Mouse (Mus musculus) thymus, adult 2 months (tissue): ENCODE results near the gene Rps26. TPM values are rescaled to one million over a fixed set of nuclear protein-coding genes. Genes with fewer than 3 reads are reported as not detected.

Experiments
- DNase-seq: peaks from one replicate; pipeline ENCODE4 v3.0.0; 2021
- H3K27ac ChIP-seq: fragments of 200-500 bp; 2 replicates; pipeline ENCODE4 v1.5.1; 2012; ENCODE audit warnings: low read length, control low read depth; ENCODE audit not compliant: control insufficient read depth, insufficient read depth
- H3K27me3 ChIP-seq: fragments of 200-500 bp; 2 replicates; pipeline ENCODE4 v1.6.1; 2012; ENCODE audit warnings: mild to moderate bottlenecking, low read length, moderate library complexity, mixed read lengths; ENCODE audit not compliant: control insufficient read depth, insufficient read depth
- H3K36me3 ChIP-seq: fragments of 200-500 bp; 2 replicates; pipeline ENCODE4 v1.6.1; 2012; ENCODE audit warnings: mild to moderate bottlenecking, low read length, moderate library complexity; ENCODE audit not compliant: control insufficient read depth, insufficient read depth
- H3K4me1 ChIP-seq: fragments of 200-500 bp; replicated peaks from 2 replicates; pipeline ENCODE4 v1.6.1; 2012; ENCODE audit warnings: low read length; ENCODE audit not compliant: control insufficient read depth, insufficient read depth
- H3K4me3 ChIP-seq: fragments of 200-500 bp; 2 replicates; pipeline ENCODE4 v1.5.1; 2012; ENCODE audit warnings: mild to moderate bottlenecking, low read length, control low read depth, moderate library complexity; ENCODE audit not compliant: control insufficient read depth, insufficient read depth
- CTCF ChIP-seq: fragments of 200-500 bp; IDR thresholded peaks from 2 replicates; pipeline ENCODE4 v1.5.1; 2012; ENCODE audit warnings: mild to moderate bottlenecking, control low read depth, low read length, moderate library complexity, borderline replicate concordance; ENCODE audit not compliant: control insufficient read depth, poor library complexity, insufficient read depth; ENCODE audit errors: extremely low read depth
- POLR2A ChIP-seq: fragments of 200-500 bp; IDR thresholded peaks from 2 replicates; pipeline ENCODE4 v1.6.1; 2012; ENCODE audit warnings: mild to moderate bottlenecking, low read length, control low read depth, moderate library complexity; ENCODE audit not compliant: control insufficient read depth, poor library complexity, insufficient read depth; ENCODE audit errors: extremely low read depth
- WGBS: fragments of 180-500 bp; shearing (Covaris S2); methylation state at CpG from one replicate; pipeline ENCODE4 v1.1.7; 2018; 5-methylcytosine and 5-hydroxymethylcytosine counted together
- polyA plus RNA-seq: library from polyadenylated mRNA; depleted of rRNA; stranded (reverse); fragments of >200 nt; gene quantifications from 2 replicates; pipeline ENCODE4 v1.2.3, GENCODE M21; 2012

The Rps26 gene
- polyA plus RNA-seq, 1 experiment: 1,135 TPM

DNA sequence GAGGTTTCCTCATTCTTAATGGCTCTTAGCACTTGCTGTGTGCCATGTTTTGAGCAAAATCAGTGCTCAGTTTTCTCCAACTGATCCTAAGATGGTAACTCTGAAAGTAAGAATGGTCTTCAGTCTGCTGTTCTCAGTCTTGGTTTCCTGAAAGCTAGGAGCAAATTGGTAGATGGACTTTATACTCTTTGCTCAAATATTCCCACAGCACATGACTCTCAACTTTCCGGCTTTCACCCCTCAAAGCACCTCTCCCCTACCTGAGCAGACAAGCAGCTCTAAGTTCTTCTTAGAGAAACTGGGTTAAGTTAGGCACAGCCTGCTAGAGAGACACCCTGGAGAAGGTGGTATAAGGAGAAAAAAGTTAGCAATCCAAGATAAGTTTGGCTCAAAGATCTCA, 30.2 kb upstream of the Rps26 start:
- DNase-seq: no peak
- 100% methylated on average over 1 of the region's 1 CpGs for WGBS
- TF ChIP-seq POLR2A (no peak), CTCF (no peak)
- H3K4me3 ChIP-seq: no peak overlapping the region
- no peaks in the 10 kb centered on the region for H3K36me3 ChIP-seq
- H3K27ac ChIP-seq: no peak overlapping the region
- H3K4me1 ChIP-seq: no peaks in the 10 kb centered on the region
- H3K27me3 ChIP-seq: no peaks in the 10 kb centered on the region

DNA sequence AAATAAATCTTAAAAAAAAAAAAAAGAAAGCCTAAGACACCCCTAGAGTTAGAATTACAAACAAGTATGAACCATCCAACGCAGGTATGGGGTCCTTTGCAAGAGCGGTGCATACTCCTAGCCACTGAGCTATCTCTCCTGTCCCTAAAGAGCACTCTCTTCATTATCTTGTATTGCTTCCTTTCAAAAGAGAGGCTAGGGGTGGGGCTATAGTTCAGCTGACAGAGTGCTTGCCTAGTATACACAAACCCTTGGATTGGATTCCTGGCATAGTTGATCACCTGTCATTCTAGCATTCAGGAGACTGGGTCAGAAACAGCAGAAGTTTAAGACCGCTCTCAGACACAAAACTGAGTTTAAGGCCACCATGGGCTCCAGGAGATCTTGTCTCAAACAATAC, 28.7 kb upstream of the Rps26 start:
- no peaks in the 10 kb centered on the region for H3K36me3 ChIP-seq
- TF ChIP-seq CTCF (no peak), POLR2A (no peak)
- H3K4me3 ChIP-seq: no peak overlapping the region
- no peak overlapping the region for H3K27ac ChIP-seq
- 88% methylated on average over 3 of the region's 3 CpGs for WGBS
- DNase-seq: no peak
- H3K4me1 ChIP-seq: no peaks in the 10 kb centered on the region
- no peaks in the 10 kb centered on the region for H3K27me3 ChIP-seq

DNA sequence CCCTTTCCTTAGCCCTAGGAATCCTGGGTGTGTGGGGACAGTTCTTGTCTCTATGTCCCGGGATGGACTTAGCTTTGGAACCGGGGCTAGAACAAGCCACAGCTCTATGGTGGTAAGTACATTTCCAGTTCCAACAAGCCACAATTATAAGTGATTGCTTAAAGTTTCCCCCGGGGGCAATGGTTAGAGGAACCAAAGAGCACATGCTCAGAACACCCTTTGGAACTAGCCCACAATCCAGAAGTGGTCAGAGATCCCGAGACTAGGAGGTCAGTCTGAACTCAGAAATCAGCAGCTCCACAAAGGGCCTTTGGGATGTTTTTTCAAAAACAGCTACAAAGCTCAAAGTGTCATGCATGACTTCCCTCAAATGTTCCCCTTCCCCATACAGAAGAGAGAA, 27.3 kb upstream of the Rps26 start:
- no peak for DNase-seq
- Histone ChIP-seq H3K4me3 (no peak overlapping the region), H3K27ac (no peak overlapping the region), H3K4me1 (no peaks in the 10 kb centered on the region), H3K36me3 (no peaks in the 10 kb centered on the region), H3K27me3 (no peaks in the 10 kb centered on the region)
- 68% methylated on average over 4 of the region's 4 CpGs for WGBS
- TF ChIP-seq POLR2A: no peak
- no peak for TF ChIP-seq CTCF

DNA sequence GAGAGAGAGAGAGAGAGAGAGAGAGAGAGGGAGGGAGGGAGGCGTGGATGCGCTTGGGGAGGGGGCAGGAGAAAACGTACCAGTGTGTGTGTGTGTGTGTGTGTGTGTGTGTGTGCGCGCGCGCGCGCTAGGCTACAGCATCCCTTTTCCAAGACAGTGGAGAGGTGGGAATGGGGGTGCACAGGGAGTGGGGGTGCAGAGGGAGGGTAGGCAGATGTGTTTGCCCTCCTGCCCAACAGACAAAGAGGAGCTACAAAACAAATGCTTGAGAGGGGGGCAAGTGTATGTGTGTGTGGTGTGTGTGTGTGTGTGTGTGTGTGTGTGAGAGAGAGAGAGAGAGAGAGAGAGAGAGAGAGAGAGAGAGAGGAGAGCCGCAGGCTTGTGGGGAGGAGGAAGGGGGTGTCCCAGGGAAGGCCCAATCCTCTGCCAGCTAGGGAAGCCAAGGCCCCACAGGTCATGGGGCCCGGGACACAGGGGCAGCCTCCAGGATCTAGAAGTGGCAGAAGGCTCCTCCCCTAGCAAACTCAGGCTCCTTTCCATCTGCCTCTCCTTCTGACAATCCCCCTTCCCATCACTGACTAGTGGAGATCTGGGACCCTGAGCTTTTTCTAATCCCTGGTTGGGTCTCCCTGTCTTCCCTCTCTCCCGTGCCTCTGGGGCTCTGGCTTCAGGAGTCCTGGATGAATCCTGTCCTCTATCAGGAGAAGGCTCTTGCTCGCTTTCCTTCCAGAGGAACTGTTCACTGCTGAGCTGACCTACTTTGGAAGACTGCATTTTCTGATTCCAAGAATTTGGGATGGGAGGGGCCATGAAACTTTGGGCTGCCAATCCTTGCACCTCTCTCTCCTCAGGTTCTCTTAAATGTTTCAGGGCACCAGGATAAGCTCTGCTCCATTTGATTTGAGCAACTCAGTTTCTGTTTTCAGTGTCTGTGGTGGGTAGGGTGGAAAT, 19.9 kb upstream of the Rps26 start:
- TF ChIP-seq POLR2A: no peak
- no peak for TF ChIP-seq CTCF
- 16% methylated on average over 12 of the region's 13 CpGs for WGBS
- no peaks in the 10 kb centered on the region for H3K36me3 ChIP-seq
- no peak overlapping the region for H3K27ac ChIP-seq
- peak overlapping the region; percentile 45 for H3K4me3 ChIP-seq
- no peaks in the 10 kb centered on the region for H3K27me3 ChIP-seq
- H3K4me1 ChIP-seq: peaks cover 14% of the 10 kb centered on the region
- DNase-seq: no peak

DNA sequence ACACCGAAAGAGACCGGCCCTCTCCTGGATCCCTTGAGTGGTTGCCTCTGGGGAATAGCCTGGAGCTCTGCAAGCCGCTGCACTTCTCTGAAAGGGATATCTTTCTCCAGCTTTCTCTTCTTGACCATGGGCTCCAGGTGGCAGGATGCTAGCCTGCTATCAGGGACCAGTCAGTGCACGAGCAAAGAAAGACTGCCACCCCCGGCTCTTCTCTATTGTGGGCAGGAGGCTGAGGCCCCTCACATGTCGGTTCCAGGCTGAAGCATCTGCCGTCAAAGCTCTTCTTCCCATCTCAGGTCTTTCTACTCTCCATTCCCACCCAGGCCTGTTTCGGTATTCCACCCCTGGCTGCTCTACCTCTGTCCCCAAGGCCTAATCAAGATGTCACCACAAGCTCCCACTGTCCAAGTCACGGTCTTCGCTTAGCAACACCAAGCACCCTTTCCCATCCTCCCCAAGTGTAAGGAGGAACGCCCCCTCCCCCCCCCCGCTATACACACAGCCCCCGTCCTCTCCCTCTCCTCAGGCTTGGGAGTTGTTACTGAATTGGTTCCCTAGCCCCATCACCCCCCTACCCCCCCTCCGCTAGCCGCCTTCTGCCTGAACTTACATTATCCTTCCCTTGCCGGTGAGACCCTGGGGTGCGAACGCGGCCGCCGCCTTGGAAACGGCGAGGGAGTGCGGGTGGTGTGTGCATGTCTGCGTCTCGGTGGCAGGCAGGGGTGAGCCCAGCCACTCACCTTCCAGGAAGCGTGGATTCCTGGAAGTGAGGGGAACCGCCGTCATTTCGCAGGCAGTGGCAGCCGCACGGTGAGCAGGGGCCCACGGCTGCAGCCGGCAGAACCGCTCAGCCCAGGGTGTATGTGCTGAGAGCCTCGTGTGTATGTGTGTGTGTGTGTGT, 18.8 kb upstream of the Rps26 start, which contains the start of gene Ikzf4:
Gene Ikzf4 (minus strand): TSS at position 881 of the 901 bp plus-strand sequence.
- 12% methylated on average over 35 of the region's 36 CpGs for WGBS
- H3K27me3 ChIP-seq: no peaks in the 10 kb centered on the region
- no peaks in the 10 kb centered on the region for H3K36me3 ChIP-seq
- H3K4me3 ChIP-seq: peak within 1 kb of the TSS; percentile 45
- peaks cover 14% of the 10 kb centered on the region for H3K4me1 ChIP-seq
- TF ChIP-seq CTCF: no peak
- no peak for TF ChIP-seq POLR2A
- DNase-seq: peak; percentile 43
- no peak within 1 kb of the TSS for H3K27ac ChIP-seq

DNA sequence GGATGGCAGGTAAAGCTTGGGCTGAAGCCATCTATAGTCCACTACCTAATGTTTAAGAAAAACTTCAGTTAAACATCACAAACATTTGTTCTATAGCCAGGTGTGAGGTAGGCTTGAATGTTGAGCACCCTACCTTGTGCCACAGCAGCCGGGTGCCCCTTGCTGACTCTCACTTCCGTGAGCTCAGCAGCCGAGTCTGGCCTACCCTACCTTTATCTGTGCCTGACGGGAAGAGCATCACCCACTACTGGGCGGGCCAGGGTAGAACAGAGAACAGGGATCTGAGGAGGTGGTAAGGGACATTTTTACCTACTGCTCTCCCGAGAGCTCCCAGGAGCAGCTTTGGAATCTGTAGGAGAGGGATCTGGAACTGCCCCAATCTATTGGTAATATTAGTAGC, 16.2 kb upstream of the Rps26 start:
- TF ChIP-seq CTCF (no peak), POLR2A (no peak)
- H3K27ac ChIP-seq: no peak overlapping the region

More for the DNA sequence above, 16.2 kb upstream of the Rps26 start:
- no peaks in the 10 kb centered on the region for H3K27me3 ChIP-seq
- no peak overlapping the region for H3K4me3 ChIP-seq
- H3K36me3 ChIP-seq: no peaks in the 10 kb centered on the region
- H3K4me1 ChIP-seq: peaks cover 16% of the 10 kb centered on the region
- DNase-seq: no peak
- WGBS: 95% methylated on average over 6 of the region's 6 CpGs
